Mouse (Mus musculus) thymus, postnatal 0 days (tissue): ENCODE measurements around the gene Mt3. TPM values are rescaled to one million over a fixed set of nuclear protein-coding genes. Genes with fewer than 3 reads are reported as not detected.
"Not testable (repeated sequence)": the region's sequence is repeated elsewhere in the genome, so short reads cannot be mapped to it uniquely, and the experiment has no call there.

Experiments used
- DNase-seq: peaks from one replicate; pipeline ENCODE4 v3.0.0-alpha.2; 2015; ENCODE audit warnings: low spot score
- polyA plus RNA-seq: library from polyadenylated mRNA; unstranded; fragments of >200 nt; fragmentation: Nextera tagmentation; extraction: Ambion mirVana; gene quantifications from 2 replicates; pipeline ENCODE4 v1.2.1, GENCODE M21; 2015

The Mt3 gene
- polyA plus RNA-seq, 1 experiment from 2014 or later = 3.6 TPM

DNA sequence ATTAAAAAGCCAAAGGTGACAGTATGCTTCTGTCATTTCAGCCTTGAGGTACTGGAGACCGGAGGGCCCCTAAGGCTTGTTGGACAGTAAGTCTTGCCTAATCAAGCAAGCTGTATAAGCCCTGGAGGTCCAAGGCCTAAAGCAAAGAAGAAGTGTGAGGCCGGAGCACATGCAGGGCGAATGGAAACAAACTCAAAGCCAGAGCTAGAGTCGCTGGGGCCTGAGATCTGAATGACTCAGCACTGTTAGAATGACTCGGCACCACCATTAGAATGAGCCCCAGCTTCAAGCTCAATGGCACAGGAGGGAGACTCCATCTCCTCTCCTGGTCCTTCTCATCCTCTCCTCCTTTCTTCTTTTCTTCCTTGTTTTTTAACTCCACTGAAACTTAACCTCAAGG is 1.5 kb upstream of the Mt3 start:
- DNase-seq = no peak

DNA sequence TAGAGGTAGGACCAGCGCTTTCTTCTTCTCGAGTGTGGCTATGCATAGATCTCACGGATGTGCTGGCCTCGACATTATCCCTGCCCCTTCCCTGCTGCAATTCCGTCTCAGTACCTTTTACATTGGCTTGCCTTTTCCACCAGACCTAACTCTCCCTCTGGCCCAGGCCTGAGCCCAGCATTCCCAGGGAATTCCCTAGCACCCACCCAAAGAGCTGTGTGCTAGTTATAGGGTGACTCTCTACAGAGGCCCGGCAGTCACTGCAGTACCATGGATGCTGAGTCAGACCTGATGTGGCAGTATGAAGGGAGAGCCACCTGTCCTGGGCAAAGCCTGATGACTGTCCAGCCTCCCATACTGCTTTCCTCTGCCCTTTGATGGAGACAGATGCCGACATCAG is 1.0 kb downstream of the Mt3 start:
- no peak for DNase-seq

DNA sequence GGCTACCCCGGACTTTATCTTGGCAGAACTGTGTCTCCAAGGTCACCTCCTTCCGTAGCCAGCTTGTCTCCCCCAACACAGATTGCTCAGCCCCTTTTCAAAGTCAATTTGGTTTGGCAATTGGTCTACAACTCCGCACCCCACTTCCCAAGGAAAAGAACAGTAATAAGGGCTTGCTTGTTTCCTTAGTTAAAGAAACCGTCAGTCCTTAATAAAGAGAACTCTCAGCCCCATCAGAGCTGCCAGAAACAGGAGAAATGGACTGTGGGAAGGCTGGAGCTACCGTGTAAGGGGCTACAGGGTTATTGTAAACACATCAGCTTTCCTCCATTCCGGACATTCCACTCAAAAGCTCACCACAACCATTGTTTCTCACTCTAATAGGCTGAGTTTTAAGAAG is 2.1 kb downstream of the Mt3 start:
- no peak for DNase-seq

DNA sequence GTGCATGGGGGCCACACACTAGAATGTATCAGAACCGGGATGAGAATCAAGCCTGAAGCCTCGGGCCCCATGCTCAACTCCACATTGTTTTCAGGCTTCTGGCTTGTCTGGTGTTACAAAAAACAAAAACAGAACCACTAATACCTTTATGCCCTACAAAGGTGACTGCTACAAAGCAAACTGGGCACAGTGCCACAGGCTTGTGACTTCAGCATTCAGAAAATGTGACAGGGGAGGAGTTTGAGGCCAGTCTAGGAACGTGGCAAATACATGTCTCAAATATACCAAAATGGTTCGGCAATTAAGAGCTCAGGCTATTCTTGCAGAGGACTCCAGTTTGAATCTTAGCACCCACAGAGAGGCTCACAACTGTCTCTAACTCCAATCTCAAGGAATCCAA is 3.7 kb downstream of the Mt3 start:
- no peak for DNase-seq

DNA sequence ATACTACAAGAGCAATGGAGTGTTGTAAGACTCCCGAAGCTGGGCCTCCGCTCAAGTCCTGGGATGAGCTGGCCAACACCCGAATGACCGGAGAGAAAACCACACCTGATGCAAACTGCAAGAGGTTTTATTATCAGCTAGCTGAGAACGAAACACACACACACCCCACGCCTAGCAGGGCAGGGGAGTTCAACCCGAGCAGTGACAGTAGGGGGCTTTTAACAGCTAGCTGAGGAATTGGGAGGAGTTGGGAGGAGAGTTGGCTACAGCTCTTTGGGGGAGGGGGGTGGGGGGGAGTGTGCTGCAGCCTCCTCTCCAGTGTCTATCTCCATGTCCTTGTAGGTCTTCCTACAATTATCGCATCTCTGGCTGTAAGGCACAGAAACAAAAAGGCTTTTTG is 13.4 kb downstream of the Mt3 start:
- not testable (repeated sequence) for DNase-seq

DNA sequence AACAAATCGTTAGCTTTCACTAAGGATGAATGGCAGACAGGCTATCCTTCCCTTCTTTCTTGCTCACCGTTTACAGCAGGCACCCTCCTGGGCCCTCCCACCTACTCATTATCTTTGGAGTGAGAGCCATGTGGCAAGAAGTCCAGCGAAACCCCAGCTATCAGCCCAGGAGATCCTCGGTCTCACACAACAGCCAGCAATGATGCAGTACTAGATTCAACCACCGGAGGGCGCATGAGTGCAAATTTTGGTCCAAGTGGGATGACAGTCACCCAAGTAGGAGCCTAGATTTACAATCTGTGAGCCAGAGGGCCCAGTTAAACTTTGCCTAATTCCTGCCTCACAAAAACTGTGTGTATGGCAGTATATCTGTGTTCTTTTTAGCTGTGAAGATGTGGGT is 14.8 kb downstream of the Mt3 start:
- peak; percentile 78 for DNase-seq

DNA sequence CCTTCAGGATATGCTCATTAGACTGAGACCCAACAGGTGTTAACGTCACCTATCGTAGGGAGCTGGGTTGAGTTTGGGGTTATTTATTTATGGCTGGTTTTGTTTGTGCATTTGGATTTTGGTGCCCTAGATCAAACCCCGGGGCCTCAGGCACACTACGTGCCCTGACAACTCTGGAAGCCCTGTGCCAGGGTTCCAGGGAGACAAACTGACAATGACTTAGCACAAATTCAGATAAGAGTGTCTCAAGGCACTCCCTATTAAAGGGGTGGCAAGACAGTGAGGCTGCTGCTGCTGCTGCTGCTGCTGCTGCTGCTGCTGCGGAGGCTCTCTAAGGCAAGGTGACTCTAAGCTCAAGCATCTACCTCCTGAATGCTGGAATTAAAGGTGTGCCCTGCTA is 17.1 kb downstream of the Mt3 start:
- no peak for DNase-seq

DNA sequence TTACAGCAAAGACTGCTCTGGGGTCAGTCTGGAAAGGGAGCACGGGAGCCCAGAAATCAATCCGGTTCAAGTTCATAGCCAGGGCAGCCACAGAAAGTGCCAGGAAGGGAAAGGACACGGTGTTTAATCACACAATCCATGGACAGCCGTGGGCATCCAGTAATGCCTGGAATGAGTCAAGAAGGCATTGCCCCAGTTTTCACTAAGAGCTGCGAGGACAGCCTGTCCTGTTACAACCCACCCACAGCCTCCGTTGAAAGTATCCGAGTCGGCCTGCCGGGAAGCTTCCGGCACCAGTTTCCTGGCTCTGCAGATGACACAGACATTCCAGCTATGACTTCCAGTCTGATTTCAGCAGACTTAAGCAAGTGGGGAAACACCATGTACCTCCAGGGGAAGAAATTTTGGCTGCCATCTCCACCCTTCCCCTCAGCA is 18.9 kb downstream of the Mt3 start:
- no peak for DNase-seq

DNA sequence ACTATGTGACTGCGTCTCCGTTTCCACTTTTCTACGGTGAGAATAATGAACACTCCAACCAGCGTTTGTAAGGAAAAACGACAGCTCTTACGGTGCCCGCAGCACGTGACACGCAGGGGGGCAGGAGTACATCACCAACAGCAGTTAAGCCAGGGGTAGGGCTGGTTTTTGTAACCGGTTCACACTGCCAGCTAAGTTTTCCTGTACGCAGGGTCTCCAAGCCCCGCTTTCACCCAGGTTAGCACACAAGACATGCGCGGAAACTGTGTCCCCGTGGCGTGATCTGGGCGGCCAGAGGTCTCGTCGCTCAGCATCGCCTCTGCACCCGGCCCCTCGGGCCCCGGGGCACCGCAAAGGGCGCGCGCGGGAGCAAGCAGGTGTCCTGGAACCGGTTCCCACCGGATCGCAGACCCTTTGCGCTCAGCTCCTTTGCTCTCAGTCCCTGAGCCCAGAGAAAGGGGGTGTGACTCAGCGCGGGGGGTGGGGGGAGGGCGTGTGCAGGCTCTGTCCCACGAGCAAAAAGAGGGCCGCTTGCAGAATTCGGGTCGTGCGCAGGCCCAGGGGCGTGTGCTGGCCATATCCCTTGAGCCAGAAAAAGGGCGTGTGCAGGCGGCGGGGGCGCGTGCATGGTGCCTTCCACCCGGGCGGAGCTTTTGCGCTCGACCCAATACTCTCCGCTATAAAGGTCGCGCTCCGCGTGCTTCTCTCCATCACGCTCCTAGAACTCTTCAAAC is 19.8 kb downstream of the Mt3 start, which contains the start of gene Mt2:
TSS of gene Mt2 (plus strand) at position 590 of the 734 bp plus-strand sequence.
- DNase-seq = no peak

DNA sequence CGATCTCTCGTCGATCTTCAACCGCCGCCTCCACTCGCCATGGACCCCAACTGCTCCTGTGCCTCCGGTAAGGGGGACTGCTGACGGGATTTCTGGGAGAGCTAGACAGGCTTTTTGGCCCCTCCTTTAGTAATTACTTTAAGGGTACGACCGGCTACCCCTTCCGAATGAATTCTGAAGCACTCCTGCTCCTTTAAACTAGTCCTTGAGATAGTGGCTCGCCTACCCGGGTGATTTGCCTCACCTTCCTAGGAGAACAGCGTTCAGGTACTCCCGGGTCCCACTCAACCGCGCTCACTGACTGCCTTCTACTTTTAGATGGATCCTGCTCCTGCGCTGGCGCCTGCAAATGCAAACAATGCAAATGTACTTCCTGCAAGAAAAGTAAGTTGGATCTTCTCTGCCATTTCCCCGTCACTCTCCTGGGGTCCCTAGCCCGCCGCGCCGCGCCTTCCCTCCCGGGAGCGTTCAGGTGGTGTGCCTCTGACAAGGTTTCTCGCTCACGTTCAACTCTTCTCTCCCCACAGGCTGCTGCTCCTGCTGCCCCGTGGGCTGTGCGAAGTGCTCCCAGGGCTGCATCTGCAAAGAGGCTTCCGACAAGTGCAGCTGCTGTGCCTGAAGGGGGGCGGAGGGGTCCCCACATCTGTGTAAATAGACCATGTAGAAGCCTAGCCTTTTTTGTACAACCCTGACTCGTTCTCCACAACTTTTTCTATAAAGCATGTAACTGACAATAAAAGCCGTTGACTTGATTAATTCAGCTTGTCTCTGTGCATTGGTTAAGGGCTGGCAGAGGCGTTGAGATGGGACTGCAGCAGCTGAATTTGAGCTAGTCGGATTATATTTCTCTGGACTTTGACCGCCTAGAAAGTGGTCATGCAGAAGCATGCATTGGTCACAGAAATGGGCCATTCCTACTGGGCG is 20.7 kb downstream of the Mt3 start:
- peak; percentile 56 for DNase-seq

DNA sequence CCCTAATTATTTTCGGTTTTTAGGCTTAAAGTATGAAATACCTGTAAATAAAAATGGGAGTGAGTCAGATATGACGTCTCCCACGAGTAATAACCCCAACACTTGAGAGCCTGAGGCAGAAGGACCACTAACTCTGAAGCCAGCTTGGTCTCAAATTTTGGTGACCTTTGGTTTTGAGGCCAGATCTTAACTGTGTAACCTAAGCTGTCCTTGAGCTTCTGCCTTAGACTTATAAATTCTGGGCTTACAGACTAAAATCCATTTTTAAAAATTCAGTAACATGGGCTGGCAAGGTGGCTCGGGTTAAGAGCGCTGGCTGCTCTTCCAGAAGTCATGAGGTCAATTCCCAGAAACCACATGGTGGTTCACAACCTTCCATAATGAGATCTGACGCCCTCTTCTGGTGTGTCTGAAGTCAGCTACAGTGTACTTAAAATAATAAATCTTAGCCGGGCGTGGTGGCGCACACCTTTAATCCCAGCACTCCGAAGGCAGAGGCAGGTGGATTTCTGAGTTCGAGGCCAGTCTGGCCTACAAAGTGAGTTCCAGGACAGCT is 21.5 kb downstream of the Mt3 start:
- no peak for DNase-seq

DNA sequence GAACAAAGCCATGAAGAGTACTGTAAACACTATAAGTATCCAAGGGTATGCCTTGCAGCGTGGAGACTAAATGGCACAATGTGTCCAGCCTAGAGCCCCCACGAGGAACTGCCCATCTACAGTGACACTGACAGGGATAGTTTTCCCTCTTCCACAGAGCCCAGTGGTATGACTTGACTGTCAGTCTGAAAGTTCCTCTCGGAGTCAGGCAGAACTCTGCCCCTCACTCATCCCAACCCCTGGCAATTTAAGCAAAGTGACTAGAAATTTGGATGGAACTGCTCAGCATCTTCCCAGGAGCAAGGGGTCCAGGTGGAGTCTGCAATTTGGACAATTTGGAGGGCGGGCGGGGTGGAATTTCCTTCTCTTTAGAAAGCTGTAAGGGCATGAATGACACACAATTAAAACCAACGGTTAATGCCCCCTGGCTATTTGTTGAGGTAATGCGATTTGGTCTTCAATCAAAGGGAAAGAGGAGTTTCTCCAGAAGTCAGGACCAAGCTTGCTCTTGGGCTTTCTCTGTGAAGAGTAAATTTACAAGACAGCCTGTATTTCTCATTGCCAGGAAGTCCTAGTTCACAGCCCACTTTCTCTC is 22.3 kb downstream of the Mt3 start:
- DNase-seq = no peak

DNA sequence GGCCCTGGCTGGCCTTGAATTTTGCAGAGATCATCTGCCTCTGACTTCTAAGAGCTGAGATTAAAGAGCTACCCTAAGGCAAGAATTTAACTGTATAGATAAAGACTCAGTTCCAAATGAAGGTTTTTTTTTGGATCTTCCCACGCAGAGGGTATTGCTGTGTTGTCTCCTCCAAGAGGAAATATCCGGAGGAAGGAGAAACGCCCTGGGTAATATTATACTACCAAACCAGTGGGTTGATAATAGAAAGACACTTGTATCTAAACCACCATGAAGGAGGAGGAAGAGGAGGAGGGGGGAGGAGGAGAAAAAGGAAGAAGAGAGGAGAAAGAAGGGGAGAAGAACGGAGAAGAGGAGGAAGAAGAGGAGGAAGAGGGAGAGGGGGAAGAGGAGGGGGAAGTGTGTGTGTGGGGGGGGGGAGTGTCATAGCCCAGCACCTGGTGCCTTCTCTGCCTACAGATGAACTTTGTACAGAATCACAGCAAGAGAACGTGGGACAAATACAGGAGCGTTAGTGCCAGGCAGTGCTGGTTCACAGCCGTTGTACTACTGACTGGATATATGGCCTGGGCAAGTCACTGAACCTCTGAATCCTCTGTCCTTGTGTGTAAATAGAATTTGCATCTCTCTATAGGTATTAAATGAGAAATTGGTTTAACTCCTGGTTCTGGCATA is 25.4 kb downstream of the Mt3 start:
- no peak for DNase-seq

DNA sequence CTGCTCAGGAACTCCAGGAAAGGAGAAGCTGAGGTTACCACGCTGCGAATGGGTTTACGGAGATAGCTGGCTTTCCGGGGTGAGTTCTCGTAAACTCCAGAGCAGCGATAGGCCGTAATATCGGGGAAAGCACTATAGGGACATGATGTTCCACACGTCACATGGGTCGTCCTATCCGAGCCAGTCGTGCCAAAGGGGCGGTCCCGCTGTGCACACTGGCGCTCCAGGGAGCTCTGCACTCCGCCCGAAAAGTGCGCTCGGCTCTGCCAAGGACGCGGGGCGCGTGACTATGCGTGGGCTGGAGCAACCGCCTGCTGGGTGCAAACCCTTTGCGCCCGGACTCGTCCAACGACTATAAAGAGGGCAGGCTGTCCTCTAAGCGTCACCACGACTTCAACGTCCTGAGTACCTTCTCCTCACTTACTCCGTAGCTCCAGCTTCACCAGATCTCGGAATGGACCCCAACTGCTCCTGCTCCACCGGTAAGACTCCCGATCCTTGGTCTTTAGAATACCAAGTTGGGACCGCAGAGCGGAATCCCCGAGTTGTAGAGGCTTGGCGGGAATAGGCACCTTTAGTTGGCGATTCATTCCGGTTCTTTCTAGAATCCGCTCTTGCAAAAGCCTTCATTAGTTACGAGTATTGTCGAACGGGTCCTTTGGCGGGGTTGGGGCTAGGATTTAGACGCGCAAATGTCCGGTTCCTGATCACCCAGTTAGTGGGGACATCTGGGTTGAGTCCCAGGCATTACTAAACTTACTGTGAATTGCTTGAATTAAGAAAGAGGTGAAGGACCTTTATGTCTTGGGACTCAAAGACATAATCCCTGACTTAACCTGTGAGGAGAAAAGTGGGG is 26.7 kb downstream of the Mt3 start, which contains the start of gene Mt1:
TSS of gene Mt1 (plus strand) at position 226 of the 856 bp plus-strand sequence.
- DNase-seq = peak; percentile 62

DNA sequence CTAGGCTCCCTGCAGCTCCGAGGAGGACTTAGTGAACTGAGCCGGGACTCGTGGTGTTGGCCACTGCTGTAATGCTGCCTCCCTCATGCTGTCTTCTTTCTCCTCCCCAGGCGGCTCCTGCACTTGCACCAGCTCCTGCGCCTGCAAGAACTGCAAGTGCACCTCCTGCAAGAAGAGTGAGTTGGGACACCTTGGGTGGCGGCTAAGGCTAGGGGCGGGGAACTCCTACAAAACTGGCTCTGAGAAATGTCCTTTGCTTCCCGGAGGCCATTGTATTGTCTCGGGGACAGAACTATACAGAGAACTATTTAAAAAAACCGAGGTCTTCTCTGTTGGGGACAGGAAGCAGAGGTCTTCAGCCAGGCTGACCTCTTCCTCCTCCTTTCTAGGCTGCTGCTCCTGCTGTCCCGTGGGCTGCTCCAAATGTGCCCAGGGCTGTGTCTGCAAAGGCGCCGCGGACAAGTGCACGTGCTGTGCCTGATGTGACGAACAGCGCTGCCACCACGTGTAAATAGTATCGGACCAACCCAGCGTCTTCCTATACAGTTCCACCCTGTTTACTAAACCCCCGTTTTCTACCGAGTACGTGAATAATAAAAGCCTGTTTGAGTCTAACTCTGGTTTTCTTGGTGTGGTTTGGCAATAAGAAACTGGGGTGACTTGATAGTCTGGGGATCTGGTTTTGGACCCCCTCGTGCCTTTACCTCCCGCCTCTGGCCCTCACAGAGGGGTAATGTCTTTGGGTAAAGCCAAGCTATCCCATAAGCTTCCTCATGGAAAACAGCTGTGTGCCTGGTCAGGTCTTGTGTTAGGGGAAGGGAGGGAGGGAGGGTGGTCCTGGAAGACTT is 27.5 kb downstream of the Mt3 start:
- no peak for DNase-seq

DNA sequence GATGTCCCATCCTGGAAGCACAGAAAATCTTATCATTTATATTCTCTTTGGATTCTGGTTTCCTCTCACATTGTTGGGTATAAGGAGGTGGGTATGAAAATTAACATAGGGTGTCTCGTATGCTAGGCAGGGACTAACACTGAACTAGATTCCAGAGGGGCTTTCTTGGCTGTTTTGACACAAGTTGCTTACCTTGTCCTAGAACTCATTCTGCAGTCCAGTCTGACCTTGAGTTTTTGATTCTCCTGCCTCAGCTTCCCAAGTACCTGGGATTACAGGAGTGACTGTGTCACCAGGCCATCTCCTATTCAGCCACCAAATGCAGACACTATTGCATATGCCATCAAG is 28.1 kb downstream of the Mt3 start:
- DNase-seq = no peak

DNA sequence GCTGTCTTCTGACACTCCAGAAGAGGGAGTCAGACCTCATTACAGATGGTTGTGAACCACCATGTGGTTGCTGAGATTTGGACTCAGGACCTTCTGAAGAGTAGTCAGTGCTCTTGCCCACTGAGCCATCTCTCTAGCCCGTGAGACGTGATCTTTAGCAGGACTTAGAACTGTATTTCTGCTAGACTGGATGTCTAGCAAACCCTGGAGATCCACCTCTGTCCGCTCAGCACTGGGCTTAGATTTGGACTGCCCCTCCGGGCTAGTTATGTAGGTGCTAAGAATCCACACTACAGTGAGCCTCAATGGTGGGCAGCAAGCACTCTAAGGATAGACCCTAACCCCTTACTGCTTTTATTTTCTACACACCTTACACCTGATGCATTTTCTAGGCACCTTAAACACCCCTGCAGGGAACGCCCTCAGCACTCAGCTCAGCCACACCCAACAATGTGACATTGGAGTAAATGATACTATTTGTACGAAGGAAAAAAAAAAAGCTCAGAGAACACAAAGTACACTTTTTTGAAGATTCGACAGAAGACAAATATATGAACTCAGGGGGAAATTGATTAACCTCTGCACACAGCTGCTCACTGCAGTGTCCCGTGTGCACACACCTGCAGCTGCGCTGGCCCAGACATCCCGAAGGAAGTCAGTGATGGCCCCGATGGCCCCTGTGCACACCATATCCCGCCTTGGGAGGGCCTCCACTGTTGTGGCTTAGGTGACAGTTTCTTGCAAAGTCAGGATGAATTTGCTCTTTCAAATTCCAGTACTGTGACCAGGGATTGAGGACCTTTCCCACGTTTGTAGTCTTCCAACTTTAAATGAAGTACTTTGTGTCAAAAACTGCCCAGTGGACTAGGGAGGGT is 29.9 kb downstream of the Mt3 start:
- no peak for DNase-seq

DNA sequence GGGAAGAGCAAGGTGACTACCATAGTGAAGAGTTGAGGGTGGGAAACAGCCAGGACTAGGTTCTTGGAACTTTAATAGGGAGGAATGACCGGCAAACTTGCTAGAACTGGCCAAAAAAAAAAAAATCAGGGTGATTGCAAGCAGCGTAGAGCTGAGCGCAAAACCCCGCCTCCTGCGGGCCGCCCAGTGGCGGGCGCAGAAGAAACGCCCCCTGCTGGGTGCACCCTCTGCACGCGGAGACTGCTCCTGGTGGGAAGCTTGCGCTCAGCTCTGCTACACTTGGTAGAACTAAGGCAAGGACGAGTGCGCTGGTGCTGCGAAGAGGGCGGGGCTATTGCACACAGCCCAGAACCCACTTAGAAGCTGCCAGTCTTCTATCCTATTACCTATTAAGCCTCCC is 30.7 kb downstream of the Mt3 start:
- DNase-seq = peak; percentile 85
